Mouse (Mus musculus) right cerebral cortex, adult 18-20 months (tissue): ENCODE measurements at regions not wholly inside any gene's neighbourhood (a gene's known extent, or its start where the extent isn't known, plus 50 kb on each side); places are given as distances from the start of the nearest gene placed in this dataset.

Source experiments
- DNase-seq: peaks from one replicate; pipeline ENCODE4 v3.0.0; 2022; ENCODE audit warnings: mixed read lengths

DNA sequence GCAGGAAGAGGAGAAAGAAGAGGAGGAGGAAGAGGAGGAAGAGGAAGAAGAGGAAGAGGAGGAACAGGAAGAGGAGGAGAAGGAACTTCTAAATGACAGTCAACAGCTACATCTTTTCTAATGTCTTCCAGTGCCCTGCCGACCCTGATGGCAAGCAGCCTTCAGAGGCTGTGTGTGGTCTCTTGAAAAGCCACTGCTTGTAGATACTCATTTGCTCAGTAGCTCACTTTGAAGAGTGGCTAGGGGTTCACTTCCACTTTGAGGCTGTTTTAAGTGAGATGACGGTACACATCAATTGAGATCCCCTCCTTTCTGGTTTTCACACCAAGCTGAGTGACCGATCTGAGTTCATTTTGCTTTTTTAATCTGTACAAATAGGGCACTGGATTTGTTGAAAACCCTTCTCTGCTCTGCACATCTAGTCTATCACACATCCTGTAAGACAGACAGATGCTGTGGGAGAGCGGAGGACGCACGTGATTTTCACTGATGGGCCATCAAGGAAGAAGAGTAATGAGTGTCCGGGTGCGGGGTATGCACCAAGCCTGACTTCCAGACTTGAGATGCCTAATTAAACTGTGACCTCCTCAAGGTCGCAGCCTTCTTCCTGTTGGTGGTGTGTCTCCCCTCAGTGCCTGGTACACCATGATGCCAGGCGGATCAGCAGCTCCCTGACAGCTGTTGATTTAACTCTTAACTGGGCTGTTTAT lies 239.0 kb downstream of the Mtx2 start:
- DNase-seq: no peak

DNA sequence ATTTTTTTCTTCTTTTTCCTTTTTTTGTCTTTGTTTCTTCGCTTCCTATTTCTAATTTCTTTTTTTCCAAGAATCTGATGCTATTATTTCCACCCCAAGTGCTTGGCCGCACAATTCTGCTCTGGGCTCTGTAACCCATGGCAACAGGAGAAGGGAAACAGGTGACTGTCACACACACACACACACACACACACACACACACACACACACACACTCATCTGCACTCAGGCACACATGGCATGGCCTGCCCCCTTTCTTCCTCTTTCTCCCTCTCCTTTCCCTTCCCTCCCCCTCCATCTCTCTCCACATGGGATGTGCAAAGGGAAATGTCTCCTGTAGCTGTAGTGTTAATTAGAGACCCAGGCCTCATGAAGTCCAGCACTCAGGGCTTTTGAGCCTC lies 239.7 kb downstream of the Mtx2 start:
- no peak for DNase-seq

- no peak for DNase-seq
Measured at GRCm38 (mm10) chr2:75069321-75069720, 243.7 kb downstream of the Mtx2 start.

DNA sequence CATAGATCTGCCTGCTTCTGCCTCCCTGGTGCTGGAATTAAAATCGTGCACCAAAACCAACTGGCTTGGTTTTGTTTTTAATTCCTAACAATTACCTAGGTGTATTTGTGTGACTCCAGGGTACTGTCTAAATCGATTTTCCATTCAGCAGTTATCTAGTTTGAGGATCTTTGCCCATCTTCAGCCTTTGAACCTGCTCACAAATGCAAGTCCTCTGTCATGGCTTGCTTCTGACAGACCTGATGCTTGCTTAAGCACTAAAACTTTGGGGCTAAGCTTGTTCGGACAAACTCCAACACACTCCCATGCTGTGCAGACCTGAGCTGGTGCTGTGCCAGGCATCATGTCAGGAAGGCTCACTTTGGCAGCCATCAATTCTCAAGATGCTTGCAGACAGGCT lies 246.4 kb downstream of the Mtx2 start:
- no peak for DNase-seq

DNA sequence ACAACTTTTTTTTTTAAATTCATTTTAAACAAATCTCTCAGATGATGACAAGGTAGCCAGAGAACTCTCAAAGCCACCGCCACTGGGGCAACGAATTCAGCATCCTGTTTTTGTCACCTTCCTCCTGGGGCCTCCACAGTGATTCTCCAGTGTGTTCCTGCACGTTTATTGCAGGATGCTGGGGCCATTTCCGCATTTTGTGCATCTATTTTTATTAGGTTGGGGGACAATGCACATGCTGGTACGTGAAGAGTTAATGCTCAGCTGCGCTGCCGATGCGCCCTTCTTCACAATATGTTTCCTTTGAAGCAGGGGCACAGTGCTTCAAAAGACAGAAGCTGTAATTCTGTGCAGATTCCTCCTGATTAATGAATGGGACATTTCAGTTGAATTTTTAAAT lies 246.9 kb downstream of the Mtx2 start:
- DNase-seq: no peak

GRCm38 (mm10) chr2:75073178-75073577 lies 247.6 kb downstream of the Mtx2 start:
- no peak for DNase-seq

- DNase-seq: no peak
Measured at GRCm38 (mm10) chr2:75087164-75087563, 261.6 kb downstream of the Mtx2 start.

DNA sequence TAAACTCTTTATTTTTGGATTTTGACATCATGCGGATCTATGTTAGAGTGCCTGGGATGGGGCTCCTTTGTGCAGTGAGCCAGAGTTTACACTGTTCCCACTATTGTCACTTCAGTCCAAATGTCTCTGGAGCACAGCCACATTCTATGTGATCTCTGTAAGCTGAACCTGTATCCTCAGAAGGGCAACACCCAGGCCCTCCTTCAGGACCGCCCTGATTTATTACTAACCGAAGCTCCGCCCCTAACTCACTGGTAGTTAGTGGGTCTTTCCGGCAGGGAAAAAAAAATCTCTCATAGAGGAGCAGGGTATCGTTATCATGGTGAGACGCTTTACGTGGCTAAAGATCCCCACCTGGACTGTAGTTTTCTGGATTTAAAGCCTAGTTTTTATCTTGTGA lies 263.6 kb downstream of the Mtx2 start:
- no peak for DNase-seq

GRCm38 (mm10) chr2:75089616-75090015 lies 264.0 kb downstream of the Mtx2 start:
- no peak for DNase-seq

GRCm38 (mm10) chr2:75090439-75090838 lies 264.8 kb downstream of the Mtx2 start:
- DNase-seq: no peak

DNA sequence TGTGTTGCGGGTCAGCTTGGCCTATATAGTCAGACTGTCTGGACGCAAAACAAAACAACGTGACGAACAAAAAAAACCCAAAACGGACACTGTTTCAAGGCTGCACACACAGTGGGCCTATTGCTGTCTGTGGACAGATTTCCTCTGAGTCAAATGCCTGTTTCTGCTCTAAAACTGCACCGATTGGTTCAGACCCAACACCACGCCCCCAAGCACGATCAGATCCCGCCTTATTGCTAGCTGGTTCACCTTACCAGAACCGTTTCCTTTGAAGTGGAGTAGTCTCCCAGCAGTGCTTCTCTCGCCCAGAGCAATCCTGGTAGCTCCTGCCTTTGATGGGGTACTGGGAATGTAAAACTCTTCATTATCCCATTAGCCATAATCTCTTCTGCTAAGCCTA lies 275.9 kb downstream of the Mtx2 start:
- DNase-seq: no peak

DNA sequence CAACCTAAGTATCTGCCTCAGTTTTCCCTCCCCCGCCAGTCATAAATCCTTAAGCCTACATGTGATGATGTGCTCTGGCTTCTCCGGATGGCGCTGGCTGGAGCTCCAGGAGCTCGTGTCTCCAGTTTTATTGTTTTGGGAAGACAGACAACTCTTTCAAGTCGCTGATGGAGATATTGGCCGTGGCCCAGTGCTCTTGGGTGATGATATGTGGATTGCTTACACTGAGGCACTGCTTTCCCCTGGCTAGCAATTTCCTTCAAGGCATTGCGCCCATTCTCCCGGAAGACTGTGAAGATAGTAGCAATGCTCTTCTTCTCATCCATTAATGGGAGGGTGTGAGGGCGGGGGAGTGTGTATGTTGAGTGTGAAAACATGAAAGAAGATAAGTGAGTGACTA lies 287.1 kb downstream of the Mtx2 start:
- DNase-seq: no peak

- DNase-seq: no peak
Measured at GRCm38 (mm10) chr2:75114375-75114774, 288.8 kb downstream of the Mtx2 start.

GRCm38 (mm10) chr2:75118348-75118926 lies 292.8 kb downstream of the Mtx2 start:
- DNase-seq: no peak

- no peak for DNase-seq
Measured at GRCm38 (mm10) chr2:75119599-75119998, 294.0 kb downstream of the Mtx2 start.

GRCm38 (mm10) chr2:75133298-75134080 lies 307.9 kb downstream of the Mtx2 start:
- no peak for DNase-seq

DNA sequence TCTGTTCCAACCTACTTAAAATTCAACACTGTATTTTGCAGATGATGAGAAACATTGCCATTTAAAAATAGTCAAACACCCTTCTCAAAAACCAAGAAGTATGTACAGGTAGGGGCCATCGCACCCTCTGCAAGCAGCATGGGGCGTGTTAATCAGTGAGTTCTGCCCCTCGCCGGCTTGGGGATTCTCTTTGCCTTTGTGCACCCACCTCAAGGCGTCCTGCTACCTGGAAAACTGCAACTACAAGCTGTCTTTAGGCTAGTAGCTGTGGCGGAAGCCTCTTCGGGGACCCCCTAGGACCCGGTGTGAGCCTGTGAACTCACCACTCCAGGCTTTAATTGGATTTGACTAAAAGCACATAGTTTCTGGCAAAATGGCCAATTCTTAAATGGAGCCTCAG lies 311.0 kb downstream of the Mtx2 start:
- no peak for DNase-seq

GRCm38 (mm10) chr2:75137133-75137982 lies 311.8 kb downstream of the Mtx2 start:
- no peak for DNase-seq

- peak; percentile 39 for DNase-seq
Measured at GRCm38 (mm10) chr2:75137983-75138745, 312.6 kb downstream of the Mtx2 start.

DNA sequence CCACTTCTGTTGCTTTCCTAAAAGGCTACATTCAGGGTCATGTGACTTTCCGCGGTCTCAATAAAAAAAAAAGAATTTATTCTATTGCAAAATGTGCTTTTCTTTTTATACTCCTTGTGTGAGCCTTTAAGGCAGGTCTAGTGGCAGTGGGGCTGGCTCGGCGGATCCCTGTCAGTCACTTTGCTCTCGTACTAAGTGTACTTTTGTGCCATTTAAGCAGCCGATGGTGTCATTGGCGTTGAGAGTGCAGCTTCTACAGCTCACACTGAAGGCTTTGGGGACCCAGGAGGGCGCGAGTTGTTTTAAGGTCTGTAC lies 313.1 kb downstream of the Mtx2 start:
- DNase-seq: no peak

- no peak for DNase-seq
Measured at GRCm38 (mm10) chr2:75139544-75139943, 313.9 kb downstream of the Mtx2 start.

DNA sequence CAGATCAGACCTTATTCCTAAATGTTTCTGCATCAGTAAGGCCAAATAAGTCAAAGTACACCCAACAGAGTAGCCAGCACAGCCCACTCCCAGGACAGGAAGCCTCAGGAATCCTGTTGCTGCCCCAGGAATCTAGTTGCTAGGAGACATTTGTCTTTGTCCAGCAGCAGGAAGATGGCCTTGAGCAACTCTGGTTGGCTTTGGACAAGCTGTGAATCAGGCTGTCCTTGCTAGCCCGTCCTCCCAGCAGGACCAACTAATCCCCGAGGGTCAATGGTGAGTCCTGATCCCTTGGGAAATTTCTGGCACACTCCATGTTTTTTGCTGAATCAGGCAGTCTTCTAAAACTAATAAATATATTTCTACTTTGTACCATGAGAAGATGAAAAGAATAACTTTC lies 317.1 kb downstream of the Mtx2 start:
- no peak for DNase-seq

DNA sequence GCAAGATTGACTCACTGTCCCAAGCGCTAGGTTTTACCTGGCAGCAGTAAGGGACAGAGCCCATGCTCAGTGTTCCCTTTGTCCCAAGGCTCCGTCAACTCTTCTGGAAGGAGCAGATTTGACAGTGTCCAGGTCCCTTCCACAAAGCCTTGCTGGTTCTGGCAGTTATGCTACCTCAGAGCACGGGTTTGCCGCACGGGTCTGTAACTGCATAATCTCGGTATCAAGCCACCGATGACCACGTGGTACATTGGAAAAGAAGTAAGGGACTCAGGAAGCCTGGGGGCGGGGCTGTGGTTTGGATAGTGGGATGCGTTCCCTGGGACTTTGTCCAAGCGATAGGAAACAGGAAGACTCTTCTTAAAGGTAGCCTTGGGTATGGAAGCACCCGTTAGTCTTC lies 319.3 kb downstream of the Mtx2 start:
- no peak for DNase-seq
